Mouse (Mus musculus) CH12.LX (cell line): ENCODE results near the gene Scaf11. TPM values are rescaled to one million over a fixed set of nuclear protein-coding genes. Genes with fewer than 3 reads are reported as not detected.

ENCODE experiments used
- DNase-seq: peaks from one replicate; pipeline ENCODE4 v3.0.0-alpha.2; 2013; ENCODE audit errors: extremely low read depth
- H3K27ac ChIP-seq: 2 replicates; pipeline ENCODE4 v1.5.1; 2012; ENCODE audit warnings: low read depth, mild to moderate bottlenecking, control low read depth, moderate library complexity; ENCODE audit not compliant: insufficient read depth
- H3K27me3 ChIP-seq: replicated peaks from 2 replicates; pipeline ENCODE3; 2012; ENCODE audit warnings: inconsistent platforms
- H3K36me3 ChIP-seq, 2 experiments: replicated peaks in 1 of 2; 2 replicates each; pipeline versions ENCODE3 to v1.6.1; 2012; ENCODE audit warnings: inconsistent platforms in 1 of 2, low read length in 1 of 2, mild to moderate bottlenecking in 1 of 2, mixed read lengths in 1 of 2, moderate library complexity in 1 of 2; ENCODE audit not compliant: control insufficient read depth in 1 of 2, insufficient read depth in 1 of 2
- H3K4me1 ChIP-seq, 2 experiments: 2 replicates each; pipeline ENCODE4 v1.6.1; 2012; ENCODE audit warnings: inconsistent platforms in 1 of 2, moderate library complexity in 1 of 2; ENCODE audit not compliant: insufficient read depth in 2 of 2, control insufficient read depth in 1 of 2
- H3K4me2 ChIP-seq: 2 replicates; pipeline ENCODE4 v1.6.1; 2012; ENCODE audit warnings: low read depth, mild to moderate bottlenecking, control low read depth; ENCODE audit not compliant: poor library complexity, insufficient read depth, severe bottlenecking
- H3K4me3 ChIP-seq, 3 experiments: fragments of 150-350 bp in 1 of 3; sonication (generic) in 1 of 3; replicated peaks in 1 of 3; 2 replicates each; pipeline versions ENCODE3 to v1.5.1; 2011 to 2012; ENCODE audit warnings: low read depth in 2 of 3, low read length in 2 of 3, mild to moderate bottlenecking in 2 of 3, moderate library complexity in 2 of 3, control low read depth in 1 of 3, improper control_type of control experiment in 1 of 3, inconsistent platforms in 1 of 3, mixed read lengths in 1 of 3; ENCODE audit not compliant: poor library complexity in 1 of 3
- H3K79me2 ChIP-seq: replicated peaks from 2 replicates; pipeline ENCODE4 v1.6.1; 2012; ENCODE audit warnings: mild to moderate bottlenecking, moderate library complexity; ENCODE audit not compliant: control insufficient read depth, poor library complexity, insufficient read depth, severe bottlenecking; ENCODE audit errors: extremely low read depth
- H3K9ac ChIP-seq: 2 replicates; pipeline ENCODE4 v1.6.1; 2012; ENCODE audit warnings: low read depth, mild to moderate bottlenecking, control low read depth, moderate library complexity; ENCODE audit not compliant: insufficient read depth
- H3K9me3 ChIP-seq: replicated peaks from 2 replicates; pipeline ENCODE3; 2012; ENCODE audit warnings: low read length, inconsistent platforms, mixed read lengths
- BHLHE40 ChIP-seq: IDR thresholded peaks from 2 replicates; pipeline ENCODE4 v1.6.1; 2011; ENCODE audit warnings: mild to moderate bottlenecking, low read depth, low read length, improper control_type of control experiment
- CHD1 ChIP-seq: IDR thresholded peaks from 2 replicates; pipeline ENCODE4 v1.6.1; 2012; ENCODE audit warnings: low read depth, low read length, improper control_type of control experiment, inconsistent platforms
- CHD2 ChIP-seq: IDR thresholded peaks from 2 replicates; pipeline ENCODE4 v1.6.1; 2011; ENCODE audit warnings: low read length, improper control_type of control experiment
- CTCF ChIP-seq, 2 experiments: IDR thresholded peaks in 1 of 2; conservative IDR thresholded peaks in 1 of 2; 2 replicates each; pipeline ENCODE4 v1.5.1; 2011 to 2012; ENCODE audit warnings: low read depth in 2 of 2, low read length in 2 of 2, improper control_type of control experiment in 1 of 2, inconsistent platforms in 1 of 2, mild to moderate bottlenecking in 1 of 2, moderate library complexity in 1 of 2
- EP300 ChIP-seq: IDR thresholded peaks from 2 replicates; pipeline ENCODE4 v1.6.1; 2011; ENCODE audit warnings: low read length, improper control_type of control experiment
- ETS1 ChIP-seq: conservative IDR thresholded peaks from 2 replicates; pipeline ENCODE4 v1.6.1; 2012; ENCODE audit warnings: low read depth, mild to moderate bottlenecking, inconsistent platforms, low read length, improper control_type of control experiment, moderate library complexity
- JUN ChIP-seq: IDR thresholded peaks from 2 replicates; pipeline ENCODE4 v1.6.1; 2011; ENCODE audit warnings: low read depth, mild to moderate bottlenecking, low read length, improper control_type of control experiment, moderate library complexity; ENCODE audit not compliant: insufficient read depth
- MAFK ChIP-seq: IDR thresholded peaks from 2 replicates; pipeline ENCODE4 v1.6.1; 2011; ENCODE audit warnings: low read length, improper control_type of control experiment; ENCODE audit not compliant: insufficient replicate concordance
- MAX ChIP-seq: IDR thresholded peaks from 2 replicates; pipeline ENCODE4 v1.6.1; 2011; ENCODE audit warnings: low read length, improper control_type of control experiment
- MAZ ChIP-seq: IDR thresholded peaks from 2 replicates; pipeline ENCODE4 v1.6.1; 2012; ENCODE audit warnings: low read depth, mild to moderate bottlenecking, inconsistent platforms, low read length, improper control_type of control experiment, moderate library complexity
- MEF2A ChIP-seq: IDR thresholded peaks from 2 replicates; pipeline ENCODE4 v1.6.1; 2014; ENCODE audit warnings: low read depth, mild to moderate bottlenecking, inconsistent platforms, low read length, improper control_type of control experiment, borderline replicate concordance
- MXI1 ChIP-seq: IDR thresholded peaks from 2 replicates; pipeline ENCODE4 v1.6.1; 2011; ENCODE audit warnings: mild to moderate bottlenecking, low read depth, low read length, improper control_type of control experiment
- MYC ChIP-seq: IDR thresholded peaks from 2 replicates; pipeline ENCODE4 v1.6.1; 2011; ENCODE audit warnings: low read depth, mild to moderate bottlenecking, improper control_type of control experiment, low read length
- NRF1 ChIP-seq: IDR thresholded peaks from 2 replicates; pipeline ENCODE4 v1.6.1; 2014; ENCODE audit warnings: low read depth, mild to moderate bottlenecking, inconsistent platforms, low read length, improper control_type of control experiment, moderate library complexity
- POLR2A ChIP-seq: IDR thresholded peaks from 2 replicates; pipeline ENCODE4 v1.6.1; 2011; ENCODE audit warnings: low read depth, mild to moderate bottlenecking, improper control_type of control experiment, low read length
- POLR2AphosphoS2 ChIP-seq: IDR thresholded peaks from 2 replicates; pipeline ENCODE4 v1.6.1; 2011; ENCODE audit warnings: low read depth, low read length, improper control_type of control experiment
- RAD21 ChIP-seq: IDR thresholded peaks from 2 replicates; pipeline ENCODE4 v1.6.1; 2011; ENCODE audit warnings: low read depth, mild to moderate bottlenecking, low read length, improper control_type of control experiment, moderate library complexity
- SMC3 ChIP-seq: IDR thresholded peaks from 2 replicates; pipeline ENCODE4 v1.6.1; 2011; ENCODE audit warnings: low read depth, low read length, improper control_type of control experiment
- TBP ChIP-seq: conservative IDR thresholded peaks from 2 replicates; pipeline ENCODE4 v1.6.1; 2011; ENCODE audit warnings: low read depth, low read length, improper control_type of control experiment
- TCF12 ChIP-seq: IDR thresholded peaks from 2 replicates; pipeline ENCODE4 v1.6.1; 2014; ENCODE audit warnings: low read depth, mild to moderate bottlenecking, inconsistent platforms, low read length, improper control_type of control experiment
- UBTF ChIP-seq: IDR thresholded peaks from 2 replicates; pipeline ENCODE4 v1.6.1; 2012; ENCODE audit warnings: low read depth, mild to moderate bottlenecking, inconsistent platforms, low read length, improper control_type of control experiment, moderate library complexity
- USF2 ChIP-seq: conservative IDR thresholded peaks from 2 replicates; pipeline ENCODE4 v1.6.1; 2011; ENCODE audit warnings: low read depth, low read length, improper control_type of control experiment
- ZKSCAN1 ChIP-seq: IDR thresholded peaks from 2 replicates; pipeline ENCODE4 v1.6.1; 2012; ENCODE audit warnings: low read depth, inconsistent platforms, low read length, improper control_type of control experiment, borderline replicate concordance
- ZMIZ1 ChIP-seq: IDR thresholded peaks from 2 replicates; pipeline ENCODE4 v1.6.1; 2012; ENCODE audit warnings: low read depth, mild to moderate bottlenecking, inconsistent platforms, low read length, improper control_type of control experiment
- dilution Hi-C: fragments of 300-500 bp; cut with MboI; formaldehyde crosslinking; loops from 2 replicates; pipeline ENCODE4 v1.14.3; 2020; ENCODE audit warnings: low sequenced_read_pairs; ENCODE audit not compliant: extremely low pct_unique_long_range_greater_than_20kb, extremely low pct_ligation_motif_present
- in situ Hi-C: fragments of 300-500 bp; cut with MboI; formaldehyde crosslinking; loops from 3 replicates; pipeline ENCODE4 v1.14.3; 2019; ENCODE audit warnings: low sequenced_read_pairs, low pct_ligation_motif_present, low pct_unique_long_range_greater_than_20kb, mixed read lengths
- polyA plus RNA-seq: library from polyadenylated mRNA; unstranded; fragments of >175 nt; gene quantifications from 2 replicates; pipeline ENCODE4 v1.2.1, GENCODE M21; 2012; ENCODE audit warnings: low read depth; ENCODE audit not compliant: insufficient read length
- total RNA-seq, 2 experiments: library from RNA; depleted of rRNA; stranded (reverse); fragments of 300-350 nt in 1 of 2; fragments of >200 nt in 1 of 2; gene quantifications; 2 replicates each; pipeline ENCODE4 v1.2.3; 2012 to 2014

Scaf11 gene
- total and polyA plus RNA-seq, 3 experiments, result 57.2 to 88.0 (median 59.8) TPM

DNA sequence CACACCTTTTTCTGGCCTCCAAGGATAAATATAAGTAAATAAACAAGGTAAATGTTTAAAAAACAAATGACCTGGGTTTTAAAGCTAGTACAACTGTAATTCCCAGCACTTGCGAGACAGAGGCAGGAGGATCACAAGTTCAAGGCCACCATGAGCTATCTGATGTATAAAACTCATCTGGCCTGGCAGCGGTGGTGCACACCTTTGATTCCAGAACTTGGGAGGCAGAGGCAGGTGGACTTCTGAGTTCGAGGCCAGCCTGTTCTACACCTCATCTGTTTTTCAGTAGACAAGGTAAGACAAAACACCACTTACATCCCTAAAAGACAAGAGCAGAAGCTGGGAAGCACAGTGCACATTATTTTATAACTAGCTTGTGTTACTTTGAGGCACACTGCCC is 2.4 kb downstream of the Scaf11 start:
- Histone ChIP-seq H3K4me1 (peaks cover 14 to 48% of the 10 kb centered on the region in 2 experiments), H3K9ac (peak overlapping the region; percentile 57; the same call in 1 of the 2 replicates), H3K9me3 (no peaks in the 10 kb centered on the region), H3K79me2 (peaks cover 67% of the 10 kb centered on the region), H3K4me3 (no peak overlapping the region), H3K27ac (no peak overlapping the region), H3K36me3 (peaks cover 4 to 25% of the 10 kb centered on the region in 2 experiments), H3K4me2 (0 out of 2 replicates have a peak overlapping the region, but pooled peaks have one; percentile 82), H3K27me3 (no peaks in the 10 kb centered on the region)
- TF ChIP-seq EP300, result no peak
- no peak for TF ChIP-seq JUN
- no peak for TF ChIP-seq BHLHE40
- TF ChIP-seq MXI1, result no peak
- no peak for TF ChIP-seq MAFK
- no peak for TF ChIP-seq MAZ
- TF ChIP-seq RAD21, result no peak
- no peak for TF ChIP-seq ZKSCAN1
- TF ChIP-seq NRF1, result no peak
- no peak for TF ChIP-seq POLR2A
- no peak for TF ChIP-seq SMC3
- no peak for TF ChIP-seq MEF2A
- no peak for TF ChIP-seq CTCF (conservative IDR thresholded peaks at IDR 0.05 in 1 of 2, IDR thresholded peaks at IDR 0.05 in 1 of 2; ENCODE audit: low read depth in 2 of 2, low read length in 2 of 2)
- TF ChIP-seq CHD2, result no peak
- dilution Hi-C loops, result no loop called here
- in situ Hi-C loops, result no loop called here
- DNase-seq, result no peak

GRCm38 (mm10) chr15:96457338-96457664 is 3.3 kb downstream of the Scaf11 start:
- peaks cover 4 to 25% of the 10 kb centered on the region in 2 experiments for H3K36me3 ChIP-seq
- no peak overlapping the region for H3K4me3 ChIP-seq
- dilution Hi-C loops, result no loop called here
- H3K4me1 ChIP-seq, result peaks cover 14 to 42% of the 10 kb centered on the region in 2 experiments
- H3K9me3 ChIP-seq, result no peaks in the 10 kb centered on the region
- H3K9ac ChIP-seq, result no peak overlapping the region
- H3K79me2 ChIP-seq, result peaks cover 70% of the 10 kb centered on the region
- H3K27me3 ChIP-seq, result no peaks in the 10 kb centered on the region
- in situ Hi-C loops, result no loop called here
- H3K27ac ChIP-seq, result no peak overlapping the region
- peak overlapping the region; percentile 25; the same call in 1 of the 2 replicates for H3K4me2 ChIP-seq
- TF ChIP-seq TCF12 (no peak), UBTF (no peak), POLR2AphosphoS2 (no peak), CTCF (conservative IDR thresholded peaks at IDR 0.05 in 1 of 2, IDR thresholded peaks at IDR 0.05 in 1 of 2; ENCODE audit: low read depth in 2 of 2, low read length in 2 of 2) (no peak), CHD1 (no peak), ZMIZ1 (no peak), CHD2 (no peak), MAX (no peak), MAZ (no peak), RAD21 (no peak), USF2 (no peak), MYC (no peak), ETS1 (no peak), NRF1 (no peak), TBP (no peak)
- DNase-seq, result no peak
